Comparison of ENCODE assay signal across 12 mouse cellular contexts in genomic region chr7:63877610-63878009, GRCm38 (mm10). TPM values are rescaled to one million over a fixed set of nuclear protein-coding genes. Genes with fewer than 3 reads are reported as not detected.
DNase-seq lines count a peak whose midpoint lies in the region; ATAC-seq lines count a peak whose summit lies in the region.
"Had no signal": no experiment of that assay in that cellular context is flagged by ENCODE, and none has a peak within 500 bp of the region (broad histone marks: within the 10 kb centered on the region; RNA-seq: fewer than 3 reads in every experiment).

No protein-coding gene starts in this region.

- no peak for DNase-seq in kidney, adult 9 months
- peak; percentile 73 for DNase-seq in R1 (ENCODE audit: low read depth, low spot score)
- DNase-seq in thymus, postnatal 10 days (ENCODE audit: low spot score in 2 of 2) = no peak
- DNase-seq in right cerebral cortex, postnatal 4 days = no peak
- DNase-seq: lung, postnatal 4 days had no signal

- no peaks in the 10 kb centered on the region for H3K27me3 ChIP-seq in kidney, embryonic 15.5 days
- H3K27me3 ChIP-seq in liver, embryonic 12.5 days (replicated peaks) = peaks cover 21% of the 10 kb centered on the region
- H3K27me3 ChIP-seq: hindbrain, embryonic 15.5 days had no signal

- ATAC-seq in kidney, embryonic 15.5 days (replicated peaks; ENCODE audit: low FRiP score) = peak; percentile 55; the same call in 1 of the 2 replicates
- ATAC-seq in common myeloid progenitor, adult 5-6 weeks (replicated peaks; ENCODE audit: low read depth, poor library complexity, severe bottlenecking) = peak; percentile 22; the same call in 1 of the 2 replicates
- peak; percentile 51; the same call in 1 of the 2 replicates for ATAC-seq in liver, embryonic 12.5 days

- H3K27ac ChIP-seq in kidney, embryonic 15.5 days = no peak overlapping the region
- H3K27ac ChIP-seq in liver, embryonic 12.5 days = no peak overlapping the region
- H3K27ac ChIP-seq: hindbrain, embryonic 15.5 days had no signal

- 37% methylated on average over 14 of the region's 14 CpGs for WGBS in kidney, embryonic 15.5 days
- 28% methylated on average over 14 of the region's 14 CpGs for WGBS in liver, embryonic 12.5 days (ENCODE audit: insufficient replicate concordance)

- no peaks in the 10 kb centered on the region for H3K36me3 ChIP-seq in kidney, embryonic 15.5 days
- H3K36me3 ChIP-seq in liver, embryonic 12.5 days = no peaks in the 10 kb centered on the region
- H3K36me3 ChIP-seq: hindbrain, embryonic 15.5 days had no signal

- peaks cover 18% of the 10 kb centered on the region for H3K4me1 ChIP-seq in kidney, embryonic 15.5 days
- H3K4me1 ChIP-seq in liver, embryonic 12.5 days = peaks cover 17% of the 10 kb centered on the region; the same call in 1 of the 2 replicates
- H3K4me1 ChIP-seq: hindbrain, embryonic 15.5 days had no signal

- no peak overlapping the region for H3K4me3 ChIP-seq in kidney, embryonic 15.5 days (replicated peaks)
- no peak overlapping the region for H3K4me3 ChIP-seq in liver, embryonic 12.5 days
- H3K4me3 ChIP-seq: hindbrain, embryonic 15.5 days had no signal

- peak overlapping the region; percentile 32 for H3K4me2 ChIP-seq in kidney, embryonic 15.5 days
- H3K4me2 ChIP-seq in liver, embryonic 12.5 days = peak overlapping the region; percentile 42
- H3K4me2 ChIP-seq: hindbrain, embryonic 15.5 days had no signal

- H3K9me3 ChIP-seq in kidney, embryonic 15.5 days (replicated peaks) = no peaks in the 10 kb centered on the region
- no peaks in the 10 kb centered on the region for H3K9me3 ChIP-seq in liver, embryonic 12.5 days (replicated peaks)
- H3K9me3 ChIP-seq: hindbrain, embryonic 15.5 days had no signal

- H3K9ac ChIP-seq in kidney, embryonic 15.5 days = no peak overlapping the region
- H3K9ac ChIP-seq in liver, embryonic 12.5 days = no peak overlapping the region
- H3K9ac ChIP-seq: hindbrain, embryonic 15.5 days had no signal

RNA-seq across cellular contexts. Expression of gene E030018B13Rik, which starts 39.0 kb away (rescaled TPM):
- polyA plus RNA-seq in kidney, embryonic 15.5 days (2015; fragmentation: Nextera tagmentation; extraction: Ambion mirVana) = 0.22 TPM in 1 of 2 replicates, not detected in the other
- total RNA-seq in common myeloid progenitor, adult 5-6 weeks (2017) = not detected in 2 replicates
- not detected in 2 replicates for polyA plus RNA-seq in liver, embryonic 12.5 days (2016; fragmentation: Nextera tagmentation; extraction: Ambion mirVana)
- total RNA-seq: gastrocnemius, postnatal 4 days; left cerebral cortex, postnatal 10 days had no signal
- polyA plus RNA-seq: hindbrain, embryonic 15.5 days; large intestine, adult 2 months had no signal
